Mouse (Mus musculus) neural tube, embryonic 12.5 days (tissue): ENCODE data around the gene Lpar4. TPM values are rescaled to one million over a fixed set of nuclear protein-coding genes. Genes with fewer than 3 reads are reported as not detected.

Experiments used
- ATAC-seq: fragments of 200-750 bp; cut with Nextera tagmentation; 2 replicates; pipeline ENCODE4 v1.8.0; 2017; ENCODE audit warnings: low read depth, mild to moderate bottlenecking, moderate TSS enrichment, moderate library complexity; ENCODE audit not compliant: low FRiP score
- H3K27ac ChIP-seq: fragments of 300-500 bp; sonication (generic); 2 replicates; pipeline ENCODE4 v1.5.1; 2016
- H3K27me3 ChIP-seq: fragments of 300-500 bp; sonication (generic); replicated peaks from 2 replicates; pipeline ENCODE4 v1.6.1; 2016; ENCODE audit warnings: mild to moderate bottlenecking
- H3K36me3 ChIP-seq: fragments of 300-500 bp; sonication (generic); 2 replicates; pipeline ENCODE4 v1.6.1; 2016; ENCODE audit warnings: mild to moderate bottlenecking
- H3K4me1 ChIP-seq: fragments of 300-500 bp; sonication (generic); 2 replicates; pipeline ENCODE4 v1.6.1; 2016
- H3K4me2 ChIP-seq: fragments of 300-500 bp; sonication (generic); replicated peaks from 2 replicates; pipeline ENCODE4 v1.6.1; 2016; ENCODE audit warnings: mild to moderate bottlenecking
- H3K4me3 ChIP-seq: fragments of 300-500 bp; sonication (generic); 2 replicates; pipeline ENCODE4 v1.5.1; 2016
- H3K9ac ChIP-seq: fragments of 300-500 bp; sonication (generic); 2 replicates; pipeline ENCODE4 v1.6.1; 2016; ENCODE audit warnings: mild to moderate bottlenecking
- H3K9me3 ChIP-seq: fragments of 300-500 bp; sonication (generic); 2 replicates; pipeline ENCODE4 v1.6.1; 2016; ENCODE audit warnings: mild to moderate bottlenecking
- WGBS: fragments of 180-500 bp; shearing (Covaris S2); methylation state at CpG from one replicate; pipeline ENCODE4 v1.1.7; 2016; 5-methylcytosine and 5-hydroxymethylcytosine counted together
- polyA plus RNA-seq: library from polyadenylated mRNA; unstranded; fragments of >200 nt; fragmentation: Nextera tagmentation; extraction: Ambion mirVana; gene quantifications from 2 replicates; pipeline ENCODE4 v1.2.1, GENCODE M21; 2016

Lpar4 gene
- 15.1 and 15.5 TPM in 2 replicates for polyA plus RNA-seq

DNA sequence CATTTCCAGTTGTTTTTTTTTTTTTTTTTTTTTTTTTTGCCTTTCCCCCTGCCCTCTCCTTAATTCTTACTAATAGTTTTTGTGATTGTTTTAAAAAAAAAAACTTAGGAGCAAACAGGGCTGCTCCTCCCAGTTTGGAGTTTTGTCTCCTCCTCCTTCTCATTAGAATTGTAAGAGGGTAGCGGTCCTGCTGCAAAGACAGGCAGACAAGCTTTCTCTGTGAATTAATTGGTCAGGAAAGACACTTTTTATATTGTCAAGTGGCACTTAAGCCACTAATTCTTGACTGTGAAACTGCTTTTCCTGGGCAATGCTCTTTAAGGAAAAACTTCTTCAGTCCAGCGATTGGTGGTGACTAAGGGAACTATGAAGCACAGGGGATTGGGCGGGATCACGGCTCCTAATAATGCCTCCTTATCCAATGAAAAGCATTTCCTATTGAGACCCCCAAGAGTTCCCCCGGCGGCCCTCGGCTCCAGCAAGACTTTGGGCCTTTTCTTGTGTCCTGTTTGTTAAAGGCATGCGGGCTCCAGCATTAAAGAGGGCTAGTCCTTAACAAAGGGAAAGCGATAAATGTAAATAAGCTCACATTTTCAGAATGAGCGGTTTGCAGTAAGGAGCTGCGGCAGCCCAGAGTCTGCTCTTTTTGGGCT is at the start of gene Lpar4:
Gene Lpar4 (plus strand): TSS at position 451 of the 653 bp plus-strand sequence.
- Histone ChIP-seq H3K9ac (0 out of 2 replicates have a peak within 1 kb of the TSS, but pooled peaks have one; percentile 26), H3K27me3 (no peaks in the 10 kb centered on the region), H3K9me3 (no peaks in the 10 kb centered on the region), H3K36me3 (no peaks in the 10 kb centered on the region), H3K4me1 (no peaks in the 10 kb centered on the region), H3K4me3 (peak within 1 kb of the TSS; percentile 31), H3K27ac (no peak within 1 kb of the TSS), H3K4me2 (peak within 1 kb of the TSS; percentile 47)
- whole genome bisulfite sequencing: 22% methylated on average over 11 of the region's 11 CpGs
- ATAC-seq: peak; percentile 91

DNA sequence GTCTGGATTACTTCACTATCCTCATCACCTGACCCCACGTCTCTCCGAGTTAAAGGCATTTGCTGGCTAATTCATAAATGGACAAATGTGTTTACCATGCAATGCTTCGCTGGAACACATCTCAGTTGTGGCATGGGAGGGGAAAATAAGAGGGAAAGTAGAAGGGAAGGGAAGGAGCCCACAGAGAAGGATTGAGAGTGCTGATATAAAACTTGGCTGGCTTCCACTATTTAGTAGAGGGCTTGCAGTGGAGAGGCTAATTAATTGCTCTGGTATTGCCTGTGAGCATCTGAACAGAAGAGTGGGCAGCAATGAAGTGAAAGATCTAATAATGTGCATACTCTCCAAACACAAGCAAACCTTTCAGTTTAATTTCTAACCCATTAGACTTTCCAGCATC is 49.0 kb upstream of the Lpar4 start:
- 79% methylated on average over 3 of the region's 3 CpGs for WGBS

DNA sequence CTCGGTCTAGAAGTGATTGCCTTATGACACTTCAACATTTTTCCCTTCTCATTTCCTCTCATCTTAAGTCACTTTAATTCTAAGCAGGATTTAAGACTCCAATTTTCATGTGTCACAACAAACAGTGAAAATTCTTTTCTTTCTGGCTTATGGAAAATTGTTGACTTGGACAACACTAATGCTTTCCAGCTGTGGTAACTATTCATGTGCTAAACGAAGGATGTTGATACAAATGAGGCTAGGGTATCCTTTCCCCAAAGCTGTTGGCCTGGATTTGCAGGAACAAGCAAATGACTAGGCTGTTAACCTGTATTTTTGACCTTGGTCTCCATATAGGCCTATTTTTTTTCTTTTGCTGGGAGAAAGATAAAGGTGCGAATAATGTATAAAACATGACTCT is 48.5 kb upstream of the Lpar4 start:
- Histone ChIP-seq H3K27ac (no peak overlapping the region), H3K4me2 (no peak overlapping the region), H3K36me3 (no peaks in the 10 kb centered on the region), H3K9me3 (no peaks in the 10 kb centered on the region), H3K4me3 (no peak overlapping the region), H3K27me3 (no peaks in the 10 kb centered on the region), H3K4me1 (no peaks in the 10 kb centered on the region), H3K9ac (no peak overlapping the region)
- no peak for ATAC-seq
- WGBS: 52% methylated on average over 3 of the region's 3 CpGs

More for the DNA sequence above, 49.0 kb upstream of the Lpar4 start:
- no peaks in the 10 kb centered on the region for H3K27me3 ChIP-seq
- no peaks in the 10 kb centered on the region for H3K36me3 ChIP-seq
- no peak overlapping the region for H3K4me2 ChIP-seq
- no peak overlapping the region for H3K9ac ChIP-seq
- no peak for ATAC-seq
- H3K9me3 ChIP-seq: no peaks in the 10 kb centered on the region
- no peak overlapping the region for H3K27ac ChIP-seq
- no peak overlapping the region for H3K4me3 ChIP-seq
- no peaks in the 10 kb centered on the region for H3K4me1 ChIP-seq

DNA sequence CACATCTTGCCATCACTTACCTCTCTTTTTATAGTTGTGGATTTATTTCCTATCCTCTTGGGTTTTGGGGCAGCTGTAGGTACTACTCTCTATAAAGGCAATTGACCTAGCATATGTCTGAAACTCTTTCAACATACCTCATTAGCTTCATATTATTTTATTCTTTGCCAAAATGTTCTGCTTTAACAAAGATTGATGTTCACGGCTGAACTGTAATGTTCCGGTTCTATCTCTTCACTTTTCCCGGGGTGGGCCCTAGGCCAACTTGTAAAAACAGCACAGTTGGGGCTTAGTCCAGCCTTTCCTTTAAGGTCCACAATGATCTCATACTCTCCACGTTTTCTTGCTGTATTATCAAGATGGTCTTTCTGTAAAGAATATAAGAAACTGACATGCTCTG is 48.1 kb upstream of the Lpar4 start:
- no peak overlapping the region for H3K9ac ChIP-seq
- WGBS: 70% methylated on average over 4 of the region's 4 CpGs
- no peak overlapping the region for H3K4me2 ChIP-seq
- H3K27ac ChIP-seq: no peak overlapping the region
- no peaks in the 10 kb centered on the region for H3K36me3 ChIP-seq
- no peak overlapping the region for H3K4me3 ChIP-seq
- H3K4me1 ChIP-seq: no peaks in the 10 kb centered on the region
- no peaks in the 10 kb centered on the region for H3K27me3 ChIP-seq
- ATAC-seq: no peak
- H3K9me3 ChIP-seq: no peaks in the 10 kb centered on the region

DNA sequence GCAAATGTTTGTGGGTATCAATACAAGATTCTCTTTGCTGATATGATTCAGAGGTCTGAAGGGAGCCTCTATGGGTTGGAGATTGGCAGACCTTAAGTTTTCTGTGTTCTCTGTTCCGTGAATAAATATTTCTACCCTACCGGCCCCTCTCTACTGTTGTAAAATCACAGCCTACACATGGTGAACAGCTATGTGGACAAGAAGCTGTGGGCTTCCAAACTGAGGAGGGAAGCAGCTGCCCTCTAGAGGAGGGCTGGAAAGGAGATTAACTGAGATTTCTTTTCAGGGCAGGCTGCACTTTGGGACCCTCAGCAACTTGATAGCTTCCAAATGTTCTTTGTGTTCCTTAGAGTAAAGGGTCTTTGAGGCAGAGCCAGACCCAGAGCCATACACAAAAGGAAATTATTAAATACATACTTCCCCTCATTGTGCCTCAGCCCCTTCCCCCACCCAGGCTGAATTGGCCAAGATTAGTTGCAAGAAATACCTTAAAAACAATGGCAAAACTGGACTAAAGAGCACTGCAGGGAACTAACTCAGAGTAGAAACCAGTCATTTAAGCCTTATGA is 22.6 kb upstream of the Lpar4 start:
- no peaks in the 10 kb centered on the region for H3K27me3 ChIP-seq
- H3K9ac ChIP-seq: no peak overlapping the region
- H3K27ac ChIP-seq: no peak overlapping the region
- H3K36me3 ChIP-seq: no peaks in the 10 kb centered on the region
- no peak overlapping the region for H3K4me2 ChIP-seq
- no peaks in the 10 kb centered on the region for H3K9me3 ChIP-seq
- ATAC-seq: no peak
- WGBS: 75% methylated on average over 2 of the region's 2 CpGs
- no peaks in the 10 kb centered on the region for H3K4me1 ChIP-seq
- no peak overlapping the region for H3K4me3 ChIP-seq

DNA sequence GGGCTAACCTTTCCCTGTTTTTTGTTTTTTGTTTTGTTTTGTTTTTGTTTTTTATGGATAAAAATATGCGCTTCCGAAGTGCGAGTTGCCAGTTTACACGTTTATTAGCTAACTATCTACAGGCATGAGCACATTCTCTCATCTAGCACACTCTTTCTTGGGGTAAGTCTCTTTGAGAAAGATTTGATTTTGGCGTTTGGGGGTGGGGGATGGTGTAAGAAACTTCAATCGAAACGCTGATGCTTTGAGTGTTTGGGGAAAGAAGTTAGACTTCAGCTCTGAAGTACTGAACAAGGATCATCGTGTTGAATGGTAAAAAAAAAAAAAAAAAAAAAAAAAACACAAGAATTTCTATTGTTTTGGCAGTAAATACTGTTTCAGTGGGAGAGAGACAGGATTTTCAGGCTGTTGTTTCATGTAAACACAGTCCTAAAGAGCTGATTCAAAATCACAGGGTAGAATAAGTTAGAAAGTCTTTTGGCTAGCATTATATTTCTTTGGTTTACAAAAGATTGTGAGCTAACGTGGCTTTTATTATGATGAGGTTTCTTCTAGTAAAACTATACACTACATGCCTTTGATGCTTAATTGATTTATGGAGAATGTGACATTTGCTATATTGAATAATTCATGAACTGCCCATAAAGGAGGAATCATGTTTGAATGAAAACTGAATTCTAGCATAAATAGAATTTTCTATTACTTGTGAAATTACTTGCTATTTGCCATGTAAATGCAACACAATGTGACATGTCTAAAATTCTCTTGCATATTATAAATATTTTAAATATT is 599 bp downstream of the Lpar4 start:
- H3K27me3 ChIP-seq: no peaks in the 10 kb centered on the region
- peak overlapping the region; percentile 31 for H3K4me3 ChIP-seq
- no peak overlapping the region for H3K27ac ChIP-seq
- H3K4me1 ChIP-seq: no peaks in the 10 kb centered on the region
- 23% methylated on average over 9 of the region's 9 CpGs for WGBS
- H3K4me2 ChIP-seq: peak overlapping the region; percentile 47
- H3K9me3 ChIP-seq: no peaks in the 10 kb centered on the region
- no peaks in the 10 kb centered on the region for H3K36me3 ChIP-seq
- peak; percentile 52; the same call in 1 of the 2 replicates for ATAC-seq
- 0 out of 2 replicates have a peak overlapping the region, but pooled peaks have one; percentile 26 for H3K9ac ChIP-seq

DNA sequence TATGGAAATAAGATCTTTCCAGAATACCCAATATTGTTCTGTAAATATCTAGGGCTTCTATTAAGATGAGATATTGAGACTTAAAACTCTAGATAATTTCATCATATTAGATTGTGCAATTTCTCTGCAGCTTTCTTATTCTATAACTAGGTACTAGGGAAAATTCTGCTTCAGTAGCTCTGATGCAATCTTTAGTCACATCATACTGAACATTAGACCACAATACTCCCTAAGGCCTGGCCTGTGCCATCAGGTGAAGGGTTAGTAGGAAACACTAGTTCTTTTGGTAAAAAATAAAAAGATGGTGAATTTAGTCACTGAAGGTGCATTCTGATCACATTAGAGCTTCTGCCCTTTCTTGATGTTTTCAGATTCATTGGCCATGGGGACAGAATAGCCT is 4.1 kb downstream of the Lpar4 start:
- no peaks in the 10 kb centered on the region for H3K27me3 ChIP-seq
- no peaks in the 10 kb centered on the region for H3K36me3 ChIP-seq
- H3K27ac ChIP-seq: no peak overlapping the region
- ATAC-seq: no peak
- no peaks in the 10 kb centered on the region for H3K4me1 ChIP-seq
- no peak overlapping the region for H3K4me2 ChIP-seq
- no peak overlapping the region for H3K9ac ChIP-seq
- no peaks in the 10 kb centered on the region for H3K9me3 ChIP-seq
- no peak overlapping the region for H3K4me3 ChIP-seq

DNA sequence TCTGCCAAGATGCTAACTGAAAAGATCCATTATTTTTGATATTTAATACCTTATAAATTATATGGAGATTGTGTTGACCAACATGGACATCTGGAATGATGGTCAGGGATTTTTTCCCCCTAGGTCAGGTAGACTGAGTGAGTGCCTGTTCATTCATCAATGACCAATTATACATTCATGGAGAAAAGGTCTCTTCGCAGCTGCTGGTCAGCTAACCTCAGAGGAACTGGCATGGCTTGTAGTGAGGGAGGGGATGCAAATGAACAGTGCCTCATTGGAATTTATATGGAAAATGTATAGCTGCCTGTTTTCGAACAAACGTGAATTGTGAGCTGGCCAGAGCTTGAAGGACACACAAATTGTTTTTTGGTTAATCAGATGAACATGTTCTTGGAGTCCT is 18.9 kb downstream of the Lpar4 start:
- no peaks in the 10 kb centered on the region for H3K27me3 ChIP-seq
- no peak overlapping the region for H3K4me3 ChIP-seq
- H3K9ac ChIP-seq: no peak overlapping the region
- H3K4me1 ChIP-seq: no peaks in the 10 kb centered on the region
- no peak overlapping the region for H3K27ac ChIP-seq
- H3K4me2 ChIP-seq: no peak overlapping the region
- ATAC-seq: no peak
- 74% methylated on average over 3 of the region's 3 CpGs for WGBS
- H3K9me3 ChIP-seq: no peaks in the 10 kb centered on the region
- no peaks in the 10 kb centered on the region for H3K36me3 ChIP-seq

DNA sequence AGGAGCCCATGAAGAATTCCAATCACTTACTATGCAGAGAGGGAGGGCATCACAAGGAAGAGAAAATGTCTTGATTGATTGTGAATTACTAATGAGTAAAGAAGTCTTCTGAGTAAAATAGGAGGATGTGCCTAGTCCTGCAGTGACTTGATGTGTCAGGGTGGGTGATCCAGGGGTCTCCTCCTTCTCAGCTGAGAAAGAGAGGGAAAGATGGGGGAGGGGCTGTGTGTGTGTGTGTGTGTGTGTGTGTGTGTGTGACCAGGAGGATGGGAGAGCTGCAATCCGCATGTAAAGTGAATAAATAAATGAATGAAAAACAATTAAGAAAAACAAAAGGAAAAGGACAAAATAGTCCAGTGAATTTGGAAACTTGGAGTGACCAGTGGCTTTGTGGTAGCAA is 30.1 kb downstream of the Lpar4 start:
- no peaks in the 10 kb centered on the region for H3K27me3 ChIP-seq
- no peak overlapping the region for H3K27ac ChIP-seq
- 41% methylated on average over 1 of the region's 1 CpGs for WGBS
- no peak overlapping the region for H3K4me2 ChIP-seq
- no peaks in the 10 kb centered on the region for H3K36me3 ChIP-seq
- no peaks in the 10 kb centered on the region for H3K4me1 ChIP-seq
- no peak overlapping the region for H3K9ac ChIP-seq
- no peaks in the 10 kb centered on the region for H3K9me3 ChIP-seq
- ATAC-seq: no peak
- no peak overlapping the region for H3K4me3 ChIP-seq

DNA sequence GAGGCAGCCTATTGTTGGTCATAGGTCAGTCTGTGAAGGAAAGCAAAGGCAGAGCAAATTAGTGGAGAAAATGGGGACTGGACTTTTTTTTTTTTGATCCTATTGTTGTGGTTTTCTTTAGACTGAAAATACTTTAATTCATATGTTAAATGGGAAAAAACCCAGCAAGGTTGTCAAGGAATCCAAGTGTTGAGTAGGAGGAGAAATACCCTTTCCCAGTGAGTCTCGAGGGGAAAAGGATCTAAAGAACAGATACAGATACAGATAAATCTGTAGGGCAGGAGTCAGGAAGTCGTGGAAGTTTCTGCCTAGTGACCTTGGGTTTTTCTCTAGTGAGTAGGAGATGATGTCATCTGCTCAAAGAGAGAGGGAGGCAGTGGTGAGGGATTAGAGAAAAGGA is 30.6 kb downstream of the Lpar4 start:
- no peak overlapping the region for H3K9ac ChIP-seq
- no peaks in the 10 kb centered on the region for H3K36me3 ChIP-seq
- H3K4me1 ChIP-seq: no peaks in the 10 kb centered on the region
- H3K9me3 ChIP-seq: no peaks in the 10 kb centered on the region
- ATAC-seq: no peak
- WGBS: 13% methylated on average over 2 of the region's 2 CpGs
- no peaks in the 10 kb centered on the region for H3K27me3 ChIP-seq
- no peak overlapping the region for H3K4me2 ChIP-seq
- H3K4me3 ChIP-seq: no peak overlapping the region
- H3K27ac ChIP-seq: no peak overlapping the region

DNA sequence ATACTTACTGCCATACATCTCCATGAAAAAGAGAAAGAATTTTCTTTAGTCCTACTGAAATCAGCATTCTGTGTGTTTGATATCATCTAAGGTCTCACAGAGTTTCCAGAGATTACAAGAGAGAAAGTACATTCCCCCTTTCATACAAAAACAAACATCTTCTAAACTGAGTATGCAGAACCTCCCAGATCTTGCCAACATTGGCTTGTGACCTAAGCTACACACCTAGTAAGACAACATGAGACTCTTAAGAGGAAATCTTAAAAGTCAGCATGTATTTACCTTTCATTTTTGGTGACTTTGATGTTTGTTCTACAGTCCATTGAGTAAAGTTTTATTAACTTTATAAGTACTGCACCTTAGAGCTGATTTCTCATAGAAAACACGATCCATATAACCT is 33.4 kb downstream of the Lpar4 start:
- H3K27ac ChIP-seq: no peak overlapping the region
- no peak overlapping the region for H3K4me2 ChIP-seq
- no peaks in the 10 kb centered on the region for H3K36me3 ChIP-seq
- no peak for ATAC-seq
- H3K4me1 ChIP-seq: no peaks in the 10 kb centered on the region
- H3K9ac ChIP-seq: no peak overlapping the region
- no peaks in the 10 kb centered on the region for H3K27me3 ChIP-seq
- no peaks in the 10 kb centered on the region for H3K9me3 ChIP-seq
- WGBS: 79% methylated on average over 1 of the region's 1 CpGs
- no peak overlapping the region for H3K4me3 ChIP-seq

DNA sequence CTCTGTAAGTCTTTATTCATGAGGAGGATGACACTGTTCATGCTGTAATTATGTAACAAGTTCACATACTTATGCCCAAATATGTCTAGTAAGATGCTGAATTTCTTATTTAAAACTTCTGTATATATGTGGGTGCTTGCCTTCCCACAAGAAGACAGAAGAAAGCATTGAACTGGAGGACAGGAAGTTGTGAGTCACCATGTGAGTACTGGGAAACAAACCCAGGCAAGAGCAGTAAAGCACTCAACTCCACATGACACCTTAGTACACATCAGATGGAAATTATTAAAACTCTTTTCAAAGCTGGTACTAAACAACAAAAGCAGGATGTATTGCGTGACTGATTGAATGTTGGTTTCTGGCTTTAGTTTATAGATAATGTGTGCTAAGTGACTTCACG is 41.8 kb downstream of the Lpar4 start:
- H3K27ac ChIP-seq: no peak overlapping the region
- no peaks in the 10 kb centered on the region for H3K36me3 ChIP-seq

More for the DNA sequence above, 41.8 kb downstream of the Lpar4 start:
- no peak overlapping the region for H3K9ac ChIP-seq
- no peaks in the 10 kb centered on the region for H3K27me3 ChIP-seq
- H3K4me3 ChIP-seq: no peak overlapping the region
- WGBS: 87% methylated on average over 2 of the region's 2 CpGs
- no peak for ATAC-seq
- H3K9me3 ChIP-seq: no peaks in the 10 kb centered on the region
- H3K4me2 ChIP-seq: no peak overlapping the region
- no peaks in the 10 kb centered on the region for H3K4me1 ChIP-seq
